Mouse (Mus musculus) E14TG2a.4 (cell line): Measurements from ENCODE around the gene Vmn1r85.

ENCODE experiments used
- CTCF ChIP-seq: conservative IDR thresholded peaks from 2 replicates; pipeline ENCODE4 v1.5.1; 2014; ENCODE audit warnings: low read length
- POU5F1 ChIP-seq: IDR thresholded peaks from 2 replicates; pipeline ENCODE4 v1.6.1; 2014; ENCODE audit warnings: low read length, borderline replicate concordance

GRCm38 (mm10) chr7:13059536-13059935, 35.4 kb downstream of the Vmn1r85 start:
- TF ChIP-seq CTCF (no peak), POU5F1 (no peak)
